Mouse (Mus musculus) kidney, adult 2 months (tissue): ENCODE data around the gene Gid4.

Source experiments
- CTCF ChIP-seq: fragments of 200-500 bp; conservative IDR thresholded peaks from 2 replicates; pipeline ENCODE4 v1.5.1; 2011; ENCODE audit warnings: low read depth, mild to moderate bottlenecking, control low read depth, low read length, moderate library complexity, mixed read lengths; ENCODE audit not compliant: insufficient read depth, insufficient read length
- POLR2A ChIP-seq: fragments of 200-500 bp; IDR thresholded peaks from one replicate; pipeline ENCODE4 v1.6.1; 2011; ENCODE audit warnings: low read depth, low read length, control low read depth

GRCm38 (mm10) chr11:60486267-60486666 is 69.3 kb downstream of the Gid4 start:
- TF ChIP-seq POLR2A = no peak
- no peak for TF ChIP-seq CTCF
